Comparison of ENCODE assay signal across 11 mouse cellular contexts in the genomic region with DNA sequence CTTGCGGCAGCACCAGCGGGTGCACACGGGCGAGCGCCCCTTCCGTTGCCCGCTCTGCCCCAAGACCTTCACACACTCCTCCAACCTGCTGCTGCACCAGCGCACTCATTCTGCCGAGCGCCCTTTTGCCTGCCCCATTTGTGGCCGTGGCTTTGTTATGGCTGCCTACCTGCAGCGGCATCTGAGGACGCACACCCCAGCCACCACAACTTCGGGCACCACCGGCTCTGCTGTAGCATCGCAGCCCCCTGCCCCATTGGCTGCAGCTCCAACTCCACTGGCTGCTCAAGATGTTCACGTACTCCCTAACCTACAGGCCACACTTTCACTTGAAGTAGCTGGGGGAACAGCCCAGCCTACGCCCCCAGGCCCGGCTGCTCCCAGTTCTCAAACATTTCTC. TPM values are rescaled to one million over a fixed set of nuclear protein-coding genes. Genes with fewer than 3 reads are reported as not detected.
DNase-seq lines count a peak whose midpoint lies in the region; ATAC-seq lines count a peak whose summit lies in the region.
"Had no signal": no experiment of that assay in that cellular context is flagged by ENCODE, and none has a peak within 500 bp of the region (broad histone marks: within the 10 kb centered on the region; RNA-seq: fewer than 3 reads in every experiment).

No protein-coding gene starts in this region.

- H3K36me3 ChIP-seq in intestine, embryonic 16.5 days (ENCODE audit: control insufficient read depth, insufficient read depth, low read length), result peaks cover 21% of the 10 kb centered on the region
- peaks cover 28% of the 10 kb centered on the region for H3K36me3 ChIP-seq in intestine, embryonic 15.5 days
- peaks cover 46% of the 10 kb centered on the region for H3K36me3 ChIP-seq in embryonic facial prominence, embryonic 10.5 days (replicated peaks)
- H3K36me3 ChIP-seq in forebrain, embryonic 15.5 days, result peaks cover 23% of the 10 kb centered on the region
- peaks cover 33% of the 10 kb centered on the region for H3K36me3 ChIP-seq in midbrain, embryonic 14.5 days (ENCODE audit: control insufficient read depth, insufficient read depth, low read length)

- 92% methylated on average over 19 of the region's 19 CpGs for WGBS in intestine, embryonic 16.5 days
- WGBS in intestine, embryonic 15.5 days, result 90% methylated on average over 19 of the region's 19 CpGs
- WGBS in embryonic facial prominence, embryonic 10.5 days, result 89% methylated on average over 19 of the region's 19 CpGs
- 92% methylated on average over 19 of the region's 19 CpGs for WGBS in forebrain, embryonic 15.5 days
- 88% methylated on average over 19 of the region's 19 CpGs for WGBS in midbrain, embryonic 14.5 days

- no peak overlapping the region for H3K4me2 ChIP-seq in intestine, embryonic 16.5 days (ENCODE audit: low read depth, low read length)
- no peak overlapping the region for H3K4me2 ChIP-seq in intestine, embryonic 15.5 days (replicated peaks)
- H3K4me2 ChIP-seq in forebrain, embryonic 15.5 days (replicated peaks), result no peak overlapping the region
- no peak overlapping the region for H3K4me2 ChIP-seq in midbrain, embryonic 14.5 days (ENCODE audit: low read length)

- H3K4me3 ChIP-seq in intestine, embryonic 16.5 days (ENCODE audit: low read length), result no peak overlapping the region
- no peak overlapping the region for H3K4me3 ChIP-seq in intestine, embryonic 15.5 days (replicated peaks)
- 0 out of 2 replicates have a peak overlapping the region, but pooled peaks have one; percentile 6 for H3K4me3 ChIP-seq in embryonic facial prominence, embryonic 10.5 days
- no peak overlapping the region for H3K4me3 ChIP-seq in forebrain, embryonic 15.5 days
- no peak overlapping the region for H3K4me3 ChIP-seq in midbrain, embryonic 14.5 days (replicated peaks; ENCODE audit: low read depth, low read length)

- no peak for ATAC-seq in intestine, embryonic 16.5 days
- no peak for ATAC-seq in intestine, embryonic 15.5 days
- ATAC-seq in forebrain, embryonic 15.5 days (replicated peaks), result no peak
- no peak for ATAC-seq in midbrain, embryonic 14.5 days (ENCODE audit: low FRiP score, low TSS enrichment)

- H3K4me1 ChIP-seq in intestine, embryonic 16.5 days (ENCODE audit: control insufficient read depth, insufficient read depth, low read length), result peaks cover 40% of the 10 kb centered on the region
- H3K4me1 ChIP-seq in intestine, embryonic 15.5 days (replicated peaks), result peaks cover 39% of the 10 kb centered on the region
- peaks cover 71% of the 10 kb centered on the region for H3K4me1 ChIP-seq in embryonic facial prominence, embryonic 10.5 days
- peaks cover 60% of the 10 kb centered on the region for H3K4me1 ChIP-seq in forebrain, embryonic 15.5 days
- peaks cover 54% of the 10 kb centered on the region for H3K4me1 ChIP-seq in midbrain, embryonic 14.5 days (ENCODE audit: control insufficient read depth, insufficient read depth, low read length)

- H3K9me3 ChIP-seq in intestine, embryonic 16.5 days (ENCODE audit: control insufficient read depth, low read length), result no peaks in the 10 kb centered on the region
- H3K9me3 ChIP-seq in intestine, embryonic 15.5 days, result no peaks in the 10 kb centered on the region
- peaks cover 4% of the 10 kb centered on the region; the same call in 1 of the 2 replicates for H3K9me3 ChIP-seq in embryonic facial prominence, embryonic 10.5 days
- H3K9me3 ChIP-seq in forebrain, embryonic 15.5 days, result no peaks in the 10 kb centered on the region
- H3K9me3 ChIP-seq in midbrain, embryonic 14.5 days (ENCODE audit: control insufficient read depth, low read length), result no peaks in the 10 kb centered on the region

- no peaks in the 10 kb centered on the region for H3K27me3 ChIP-seq in intestine, embryonic 16.5 days (replicated peaks; ENCODE audit: control insufficient read depth, insufficient read depth, low read length)
- no peaks in the 10 kb centered on the region for H3K27me3 ChIP-seq in intestine, embryonic 15.5 days (replicated peaks)
- H3K27me3 ChIP-seq in embryonic facial prominence, embryonic 10.5 days (replicated peaks; ENCODE audit: low read depth, poor library complexity, severe bottlenecking), result no peaks in the 10 kb centered on the region
- no peaks in the 10 kb centered on the region for H3K27me3 ChIP-seq in forebrain, embryonic 15.5 days
- H3K27me3 ChIP-seq in midbrain, embryonic 14.5 days (ENCODE audit: control insufficient read depth, insufficient read depth, low read length), result no peaks in the 10 kb centered on the region

- no peak overlapping the region; the same call in 1 of the 2 replicates for H3K27ac ChIP-seq in intestine, embryonic 16.5 days (ENCODE audit: low read length)
- no peak overlapping the region for H3K27ac ChIP-seq in intestine, embryonic 15.5 days
- H3K27ac ChIP-seq in embryonic facial prominence, embryonic 10.5 days (replicated peaks), result peak overlapping the region; percentile 92
- peak overlapping the region; percentile 96 for H3K27ac ChIP-seq in forebrain, embryonic 15.5 days (replicated peaks)
- H3K27ac ChIP-seq in midbrain, embryonic 14.5 days (replicated peaks; ENCODE audit: low read depth, low read length), result peak overlapping the region; percentile 98
- H3K27ac ChIP-seq: liver, embryonic 14.5 days had no signal

- H3K9ac ChIP-seq in intestine, embryonic 16.5 days (ENCODE audit: low read depth, low read length), result 0 out of 2 replicates have a peak overlapping the region, but pooled peaks have one; percentile 4
- no peak overlapping the region for H3K9ac ChIP-seq in intestine, embryonic 15.5 days
- H3K9ac ChIP-seq in forebrain, embryonic 15.5 days (replicated peaks), result no peak overlapping the region
- H3K9ac ChIP-seq in midbrain, embryonic 14.5 days (replicated peaks; ENCODE audit: low read length), result no peak overlapping the region; the same call in 1 of the 2 replicates
- H3K9ac ChIP-seq: liver, embryonic 14.5 days had no signal

- no peak for DNase-seq in embryonic facial prominence, embryonic 10.5 days (ENCODE audit: low spot score)
- DNase-seq in midbrain, embryonic 14.5 days, result no peak
- DNase-seq in adipocyte (ENCODE audit: low spot score), result no peak
- no peak for DNase-seq in frontal cortex, adult 2 months (ENCODE audit: extremely low spot score in 1 of 2, low spot score in 1 of 2)
- DNase-seq: cerebellum, adult 11-12 months; layer of hippocampus, adult 9-11 months; right cerebral cortex, postnatal 25 days had no signal

RNA-seq across cellular contexts. Expression of gene Nat14, which starts 1.3 kb away (rescaled TPM):
- 3.1 and 3.6 TPM in 2 replicates for polyA plus RNA-seq in intestine, embryonic 16.5 days (2015; fragmentation: Nextera tagmentation; extraction: Ambion mirVana)
- polyA plus RNA-seq in intestine, embryonic 15.5 days (2015; fragmentation: Nextera tagmentation; extraction: Ambion mirVana), result 3.0 and 3.5 TPM in 2 replicates
- 4.9 and 5.3 TPM in 2 replicates for polyA plus RNA-seq in embryonic facial prominence, embryonic 10.5 days (2016; fragmentation: Nextera tagmentation; extraction: Ambion mirVana)
- polyA plus RNA-seq in forebrain, embryonic 15.5 days (2015; fragmentation: Nextera tagmentation; extraction: Ambion mirVana), result 35.2 and 39.3 TPM in 2 replicates
- 24.0 and 28.9 TPM in 2 replicates for polyA plus RNA-seq in midbrain, embryonic 14.5 days (2014; fragmentation: Nextera tagmentation; extraction: Ambion mirVana)
- 99.2 and 108 TPM in 2 replicates for polyA plus RNA-seq in frontal cortex, adult 2 months (2012; rRNA removed)

RNA-seq across cellular contexts. Expression of gene Ssc5d, which starts 5.1 kb away (rescaled TPM):
- polyA plus RNA-seq in intestine, embryonic 16.5 days (2015; fragmentation: Nextera tagmentation; extraction: Ambion mirVana), result 3.6 and 3.7 TPM in 2 replicates
- polyA plus RNA-seq in intestine, embryonic 15.5 days (2015; fragmentation: Nextera tagmentation; extraction: Ambion mirVana), result 2.7 and 3.5 TPM in 2 replicates
- polyA plus RNA-seq in embryonic facial prominence, embryonic 10.5 days (2016; fragmentation: Nextera tagmentation; extraction: Ambion mirVana), result 1.4 and 1.7 TPM in 2 replicates
- 0.24 and 0.32 TPM in 2 replicates for polyA plus RNA-seq in forebrain, embryonic 15.5 days (2015; fragmentation: Nextera tagmentation; extraction: Ambion mirVana)
- 0.12 and 0.84 TPM in 2 replicates for polyA plus RNA-seq in midbrain, embryonic 14.5 days (2014; fragmentation: Nextera tagmentation; extraction: Ambion mirVana)
- 11.1 and 12.5 TPM in 2 replicates for polyA plus RNA-seq in frontal cortex, adult 2 months (2012; rRNA removed)

RNA-seq across cellular contexts. Expression of gene Zfp628, which starts 5.5 kb away (rescaled TPM):
- 2.7 TPM in 2 replicates for polyA plus RNA-seq in intestine, embryonic 16.5 days (2015; fragmentation: Nextera tagmentation; extraction: Ambion mirVana)
- polyA plus RNA-seq in intestine, embryonic 15.5 days (2015; fragmentation: Nextera tagmentation; extraction: Ambion mirVana), result 2.9 and 3.4 TPM in 2 replicates
- polyA plus RNA-seq in embryonic facial prominence, embryonic 10.5 days (2016; fragmentation: Nextera tagmentation; extraction: Ambion mirVana), result 4.5 and 4.6 TPM in 2 replicates
- polyA plus RNA-seq in forebrain, embryonic 15.5 days (2015; fragmentation: Nextera tagmentation; extraction: Ambion mirVana), result 4.0 and 4.2 TPM in 2 replicates
- 4.6 and 5.1 TPM in 2 replicates for polyA plus RNA-seq in midbrain, embryonic 14.5 days (2014; fragmentation: Nextera tagmentation; extraction: Ambion mirVana)
- polyA plus RNA-seq in frontal cortex, adult 2 months (2012; rRNA removed), result 9.6 and 10.8 TPM in 2 replicates

RNA-seq across cellular contexts. Expression of gene Gm36210, which starts 14.2 kb away (rescaled TPM):
- not detected in 2 replicates for polyA plus RNA-seq in intestine, embryonic 16.5 days (2015; fragmentation: Nextera tagmentation; extraction: Ambion mirVana)
- polyA plus RNA-seq in intestine, embryonic 15.5 days (2015; fragmentation: Nextera tagmentation; extraction: Ambion mirVana), result not detected in 2 replicates
- polyA plus RNA-seq in embryonic facial prominence, embryonic 10.5 days (2016; fragmentation: Nextera tagmentation; extraction: Ambion mirVana), result 0.22 TPM in 1 of 2 replicates, not detected in the other
- 0.31 and 0.33 TPM in 2 replicates for polyA plus RNA-seq in forebrain, embryonic 15.5 days (2015; fragmentation: Nextera tagmentation; extraction: Ambion mirVana)
- 0.55 TPM in 1 of 2 replicates, not detected in the other for polyA plus RNA-seq in midbrain, embryonic 14.5 days (2014; fragmentation: Nextera tagmentation; extraction: Ambion mirVana)
- polyA plus RNA-seq in frontal cortex, adult 2 months (2012; rRNA removed), result 0.44 and 0.53 TPM in 2 replicates

RNA-seq across cellular contexts. Expression of gene Isoc2a, which starts 43.5 kb away (rescaled TPM):
- polyA plus RNA-seq in intestine, embryonic 16.5 days (2015; fragmentation: Nextera tagmentation; extraction: Ambion mirVana), result 1.4 TPM in 2 replicates
- polyA plus RNA-seq in intestine, embryonic 15.5 days (2015; fragmentation: Nextera tagmentation; extraction: Ambion mirVana), result 0.68 and 1.0 TPM in 2 replicates
- polyA plus RNA-seq in embryonic facial prominence, embryonic 10.5 days (2016; fragmentation: Nextera tagmentation; extraction: Ambion mirVana), result 0.68 and 0.86 TPM in 2 replicates
- polyA plus RNA-seq in forebrain, embryonic 15.5 days (2015; fragmentation: Nextera tagmentation; extraction: Ambion mirVana), result 0.65 and 0.76 TPM in 2 replicates
- polyA plus RNA-seq in midbrain, embryonic 14.5 days (2014; fragmentation: Nextera tagmentation; extraction: Ambion mirVana), result 0.43 and 0.54 TPM in 2 replicates
- polyA plus RNA-seq in frontal cortex, adult 2 months (2012; rRNA removed), result 10.7 and 12.0 TPM in 2 replicates

Comparison
In these comparisons a context has a peak if more than half of its experiments do, and no peak if none do; other contexts are left out.
1. H3K27ac ChIP-seq: peak in embryonic facial prominence, embryonic 10.5 days (single experiment), forebrain, embryonic 15.5 days (single experiment) and midbrain, embryonic 14.5 days (single experiment); none in intestine, embryonic 16.5 days (single experiment) and intestine, embryonic 15.5 days (single experiment).